Mouse (Mus musculus) megakaryocyte, adult 5-6 weeks (primary cell): Measurements from ENCODE around the gene 5031439G07Rik. TPM values are rescaled to one million over a fixed set of nuclear protein-coding genes. Genes with fewer than 3 reads are reported as not detected.

ENCODE experiments used
- ATAC-seq: 2 replicates; pipeline ENCODE4 v1.8.0; 2016; ENCODE audit warnings: mild to moderate bottlenecking, inconsistent platforms; ENCODE audit not compliant: poor library complexity, severe bottlenecking
- total RNA-seq, 2 experiments: library from RNA; stranded (forward) in 1 of 2; stranded (reverse) in 1 of 2; fragments of 153-499, 151-499 nt in 1 of 2; fragments of 221-1000, 200-1000 nt in 1 of 2; gene quantifications; 2 replicates each; pipeline versions ENCODE4 v1.2.3 to v1.2.4; 2015 to 2017

5031439G07Rik gene
- total RNA-seq, 2 experiments from 2014 or later = 48.7 to 73.5 TPM

DNA sequence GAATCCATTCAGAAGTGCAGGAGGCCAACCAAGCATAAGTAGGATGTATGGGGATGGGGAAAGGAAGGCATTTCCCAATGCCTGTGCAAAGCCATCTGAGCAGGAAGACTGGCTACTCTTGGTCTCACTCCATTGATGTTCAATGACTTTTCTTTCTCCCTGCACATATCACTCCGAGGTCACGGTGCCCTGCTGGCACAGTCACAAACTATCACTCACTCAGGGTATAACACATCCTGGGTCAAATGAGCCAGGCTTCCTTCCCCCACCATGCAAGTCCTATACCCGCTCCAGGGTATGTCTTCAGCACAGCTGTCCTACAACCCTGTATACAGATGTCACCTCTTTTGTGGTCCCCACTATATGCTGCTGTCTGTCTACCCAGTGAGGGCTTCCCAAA is 30.0 kb downstream of the 5031439G07Rik start:
- ATAC-seq = no peak

GRCm38 (mm10) chr15:84957851-84958250 is 30.5 kb downstream of the 5031439G07Rik start:
- no peak for ATAC-seq

- ATAC-seq = no peak
These were observed 35.1 kb downstream of the 5031439G07Rik start for GRCm38 (mm10) chr15:84953259-84953658.

GRCm38 (mm10) chr15:84950053-84950452 is 38.3 kb downstream of the 5031439G07Rik start:
- ATAC-seq = no peak

DNA sequence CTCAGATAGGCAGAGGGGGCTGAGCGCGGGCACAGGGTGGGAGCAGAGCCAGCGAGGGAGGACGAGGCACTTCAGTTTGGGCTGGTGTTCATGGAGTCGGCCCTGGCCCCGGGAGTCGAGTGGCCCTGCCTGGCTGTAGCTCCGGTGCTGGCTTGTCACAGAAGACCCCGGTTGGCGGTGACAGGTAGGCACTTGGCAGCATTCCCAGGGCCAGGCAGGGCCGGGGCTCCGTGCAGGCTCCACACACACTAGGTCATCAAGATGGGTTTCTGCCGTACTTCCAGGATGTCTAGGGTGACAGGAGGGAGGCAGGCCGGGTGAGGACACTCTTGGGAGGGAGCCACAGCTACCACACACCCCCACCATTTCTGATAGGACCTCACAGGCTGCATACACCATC is 39.4 kb downstream of the 5031439G07Rik start:
- ATAC-seq = no peak

- ATAC-seq = no peak
These were observed 44.0 kb downstream of the 5031439G07Rik start for GRCm38 (mm10) chr15:84944319-84944718.

- no peak for ATAC-seq
These were observed 45.6 kb downstream of the 5031439G07Rik start for GRCm38 (mm10) chr15:84942647-84943285.

DNA sequence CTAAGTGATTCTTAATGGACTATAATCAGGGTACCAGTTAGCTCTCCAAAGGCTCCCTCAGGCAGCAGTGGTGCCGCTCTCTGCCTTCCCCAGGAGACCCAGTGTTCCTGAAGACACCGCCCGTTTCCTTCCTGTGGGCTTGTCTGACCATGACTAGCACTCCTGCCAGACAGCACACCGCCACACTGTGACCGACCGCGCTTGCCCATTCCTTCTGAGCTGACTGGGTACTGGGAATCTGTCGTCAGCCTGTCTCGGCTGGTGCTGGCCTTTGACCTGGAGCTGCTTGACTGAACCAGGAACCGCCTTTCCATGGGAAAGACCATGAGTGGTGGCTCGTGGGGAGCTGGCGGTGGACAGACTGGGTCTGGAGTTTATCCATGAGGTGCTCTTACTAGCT is 48.2 kb downstream of the 5031439G07Rik start:
- ATAC-seq = no peak

- ATAC-seq = no peak
These were observed 53.5 kb downstream of the 5031439G07Rik start for GRCm38 (mm10) chr15:84934901-84935300.

GRCm38 (mm10) chr15:84932351-84932750 is 56.0 kb downstream of the 5031439G07Rik start:
- no peak for ATAC-seq

- no peak for ATAC-seq
These were observed 62.8 kb downstream of the 5031439G07Rik start for GRCm38 (mm10) chr15:84925495-84926018.

- ATAC-seq = no peak
These were observed 63.5 kb downstream of the 5031439G07Rik start for GRCm38 (mm10) chr15:84924781-84925315.

- peak; percentile 36 for ATAC-seq
These were observed 64.7 kb downstream of the 5031439G07Rik start for GRCm38 (mm10) chr15:84923508-84924181.

GRCm38 (mm10) chr15:84922884-84923507 is 65.4 kb downstream of the 5031439G07Rik start, which contains the start of gene Nup50:
Nup50 (plus strand) TSS chr15:84923411.
- peak; percentile 81 for ATAC-seq

- no peak for ATAC-seq
These were observed 68.4 kb downstream of the 5031439G07Rik start, which contains the start of gene Gm29666 for GRCm38 (mm10) chr15:84919938-84920337. Gm29666 (minus strand) TSS chr15:84920038.

- no peak for ATAC-seq
These were observed 75.2 kb downstream of the 5031439G07Rik start for GRCm38 (mm10) chr15:84913201-84913600.

- no peak for ATAC-seq
These were observed 84.4 kb downstream of the 5031439G07Rik start for GRCm38 (mm10) chr15:84903843-84904385.

GRCm38 (mm10) chr15:84898077-84898476 is 90.3 kb downstream of the 5031439G07Rik start:
- ATAC-seq = no peak

- peak; percentile 60 for ATAC-seq
These were observed 91.7 kb downstream of the 5031439G07Rik start for GRCm38 (mm10) chr15:84896664-84897063.

GRCm38 (mm10) chr15:84896216-84896615 is 92.1 kb downstream of the 5031439G07Rik start:
- 0 out of 2 replicates have a peak, but pooled peaks have one; percentile 45 for ATAC-seq
